Mouse (Mus musculus) lung, postnatal 0 days (tissue): ENCODE measurements around the gene Tnfsf10. TPM values are rescaled to one million over a fixed set of nuclear protein-coding genes. Genes with fewer than 3 reads are reported as not detected.

Experiments
- ATAC-seq: fragments of 200-750 bp; cut with Nextera tagmentation; 2 replicates; pipeline ENCODE4 v1.8.0; 2017; ENCODE audit warnings: moderate library complexity
- DNase-seq: peaks from one replicate; pipeline ENCODE4 v3.0.0-alpha.2; 2016; ENCODE audit warnings: low spot score
- H3K27ac ChIP-seq: fragments of 300-500 bp; sonication (generic); 2 replicates; pipeline ENCODE4 v1.5.1; 2014; ENCODE audit warnings: antibody characterized with exemption, mild to moderate bottlenecking, low read length, mixed read lengths
- H3K27me3 ChIP-seq: fragments of 300-500 bp; sonication (generic); replicated peaks from 2 replicates; pipeline ENCODE4 v1.6.1; 2014; ENCODE audit warnings: low read length, mixed read lengths; ENCODE audit not compliant: insufficient read depth
- H3K36me3 ChIP-seq: fragments of 300-500 bp; sonication (generic); 2 replicates; pipeline ENCODE4 v1.6.1; 2014; ENCODE audit warnings: low read length, mixed read lengths; ENCODE audit not compliant: insufficient read depth
- H3K4me1 ChIP-seq: fragments of 300-500 bp; sonication (generic); 2 replicates; pipeline ENCODE4 v1.6.1; 2014; ENCODE audit warnings: antibody characterized with exemption, low read depth, low read length, mixed read lengths; ENCODE audit not compliant: insufficient read depth
- H3K4me2 ChIP-seq: fragments of 300-500 bp; sonication (generic); replicated peaks from 2 replicates; pipeline ENCODE4 v1.6.1; 2014; ENCODE audit warnings: low read depth, mild to moderate bottlenecking, low read length, moderate library complexity, mixed read lengths
- H3K4me3 ChIP-seq: fragments of 300-500 bp; sonication (generic); 2 replicates; pipeline ENCODE4 v1.5.1; 2014; ENCODE audit warnings: low read depth, low read length
- H3K9ac ChIP-seq: fragments of 300-500 bp; sonication (generic); replicated peaks from 2 replicates; pipeline ENCODE4 v1.6.1; 2014; ENCODE audit warnings: low read depth, mild to moderate bottlenecking
- H3K9me3 ChIP-seq: fragments of 300-500 bp; sonication (generic); 2 replicates; pipeline ENCODE4 v1.6.1; 2016; ENCODE audit warnings: low read length, mixed read lengths
- CTCF ChIP-seq: IDR thresholded peaks from 2 replicates; pipeline ENCODE4 v1.5.1; 2016; ENCODE audit warnings: antibody characterized with exemption, mild to moderate bottlenecking
- EP300 ChIP-seq: IDR thresholded peaks from 2 replicates; pipeline ENCODE4 v1.6.1; 2016; ENCODE audit warnings: antibody characterized with exemption, mild to moderate bottlenecking, control low read depth
- WGBS: fragments of 180-500 bp; shearing (Covaris S2); extraction: QIAGEN DNeasy Blood & Tissue Kit; methylation state at CpG from one replicate; pipeline ENCODE4 v1.1.7; 2014; 5-methylcytosine and 5-hydroxymethylcytosine counted together
- polyA plus RNA-seq: library from polyadenylated mRNA; unstranded; fragments of >200 nt; fragmentation: Nextera tagmentation; extraction: Ambion mirVana; gene quantifications from 2 replicates; pipeline ENCODE4 v1.2.1, GENCODE M21; 2015

Tnfsf10 gene
- polyA plus RNA-seq: 8.1 and 10.5 TPM in 2 replicates

DNA sequence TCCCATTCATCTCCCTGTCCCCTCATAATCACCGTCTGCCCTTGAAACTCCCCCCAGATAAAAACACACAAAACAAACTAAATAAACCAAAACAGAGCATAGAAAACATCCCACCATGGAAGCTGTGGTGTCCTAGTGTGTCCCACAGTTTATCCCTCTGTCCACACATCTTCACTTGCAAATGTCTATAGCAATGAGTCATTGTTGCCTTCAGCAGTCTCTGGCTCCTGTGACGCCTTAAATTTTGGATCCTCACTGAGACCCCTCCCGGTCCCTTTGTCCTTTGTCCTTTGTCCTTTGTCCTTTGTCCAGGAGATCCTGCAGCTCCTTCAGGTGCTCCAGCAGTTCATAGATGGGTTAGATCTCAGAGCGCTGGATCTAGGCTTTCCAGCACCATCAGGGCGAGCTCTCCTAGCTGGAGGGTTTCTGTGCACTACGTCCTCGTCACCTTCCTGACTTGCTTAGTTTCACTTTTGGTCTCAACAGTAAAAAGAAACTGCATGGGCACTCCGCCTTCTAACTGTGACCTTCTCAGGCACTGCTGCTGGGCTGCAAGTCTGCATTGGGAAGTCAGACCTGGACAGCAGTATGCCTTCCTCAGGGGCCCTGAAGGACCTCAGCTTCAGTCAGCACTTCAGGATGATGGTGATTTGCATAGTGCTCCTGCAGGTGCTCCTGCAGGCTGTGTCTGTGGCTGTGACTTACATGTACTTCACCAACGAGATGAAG lies at the start of gene Tnfsf10:
Gene Tnfsf10 (plus strand): TSS at position 470 of the 729 bp plus-strand sequence.
- peak within 1 kb of the TSS; percentile 49 for H3K4me3 ChIP-seq
- H3K27ac ChIP-seq: peak within 1 kb of the TSS; percentile 69
- 25% methylated on average over 9 of the region's 9 CpGs for WGBS
- H3K9ac ChIP-seq: no peak within 1 kb of the TSS
- no peaks in the 10 kb centered on the region for H3K27me3 ChIP-seq
- H3K4me2 ChIP-seq: peak within 1 kb of the TSS; percentile 67
- TF ChIP-seq CTCF: no peak
- TF ChIP-seq EP300: no peak
- ATAC-seq (peak; percentile 79), DNase-seq (peak; percentile 89)
- no peaks in the 10 kb centered on the region for H3K9me3 ChIP-seq
- no peaks in the 10 kb centered on the region for H3K36me3 ChIP-seq
- no peaks in the 10 kb centered on the region for H3K4me1 ChIP-seq

DNA sequence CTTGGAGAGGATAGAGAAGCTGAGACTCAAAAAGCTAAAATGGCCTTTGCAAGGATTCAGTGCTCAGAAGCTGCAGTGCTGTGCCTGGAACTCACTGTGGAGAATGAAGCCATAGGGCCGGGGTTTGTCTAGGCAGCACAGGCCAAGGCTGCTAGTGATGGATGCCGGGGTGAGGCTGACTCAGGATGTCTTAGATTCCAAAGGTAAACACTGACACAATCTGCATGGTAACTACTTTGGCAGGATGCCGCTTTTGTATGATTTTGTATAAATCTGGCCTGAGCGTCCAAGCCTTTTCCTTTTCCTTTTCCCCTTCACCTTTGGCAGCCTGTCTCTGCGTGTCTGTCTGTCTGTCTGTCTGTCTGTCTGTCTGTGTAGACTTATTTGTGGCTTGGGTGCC lies 49.5 kb upstream of the Tnfsf10 start:
- H3K4me2 ChIP-seq: no peak overlapping the region
- H3K27ac ChIP-seq: no peak overlapping the region
- H3K9ac ChIP-seq: no peak overlapping the region
- no peaks in the 10 kb centered on the region for H3K36me3 ChIP-seq
- WGBS: 46% methylated on average over 5 of the region's 5 CpGs
- H3K27me3 ChIP-seq: no peaks in the 10 kb centered on the region
- TF ChIP-seq EP300 (peak; percentile 84), CTCF (no peak)
- peaks cover 11% of the 10 kb centered on the region; the same call in 1 of the 2 replicates for H3K4me1 ChIP-seq
- no peaks in the 10 kb centered on the region for H3K9me3 ChIP-seq
- DNase-seq (peak; percentile 60), ATAC-seq (peak; percentile 70)
- H3K4me3 ChIP-seq: no peak overlapping the region

DNA sequence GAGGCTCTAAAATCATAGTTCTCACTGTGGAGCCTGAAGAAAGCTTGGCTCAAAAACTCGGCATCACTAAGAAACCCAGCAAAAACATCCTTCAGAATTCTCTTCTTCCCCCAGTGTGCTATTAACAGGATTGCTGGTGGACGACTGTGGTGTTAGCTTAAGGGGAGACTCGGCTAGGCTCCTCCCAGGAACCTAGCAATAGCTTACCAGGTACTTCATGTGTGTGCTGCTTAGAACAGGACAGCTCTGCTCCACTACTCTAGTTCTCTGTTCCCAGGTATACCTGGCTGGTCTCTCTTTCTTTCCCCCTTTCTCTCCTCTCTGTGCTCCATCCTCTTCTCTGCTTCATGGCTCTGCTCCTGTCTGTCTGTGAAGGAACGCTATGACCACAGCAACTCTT lies 48.9 kb upstream of the Tnfsf10 start:
- ATAC-seq (no peak), DNase-seq (no peak)
- Histone ChIP-seq H3K27me3 (no peaks in the 10 kb centered on the region), H3K9ac (no peak overlapping the region), H3K4me1 (peaks cover 11% of the 10 kb centered on the region; the same call in 1 of the 2 replicates), H3K4me3 (no peak overlapping the region), H3K4me2 (no peak overlapping the region), H3K9me3 (no peaks in the 10 kb centered on the region), H3K27ac (no peak overlapping the region), H3K36me3 (no peaks in the 10 kb centered on the region)
- TF ChIP-seq CTCF (no peak), EP300 (no peak)
- WGBS: 35% methylated on average over 4 of the region's 4 CpGs

DNA sequence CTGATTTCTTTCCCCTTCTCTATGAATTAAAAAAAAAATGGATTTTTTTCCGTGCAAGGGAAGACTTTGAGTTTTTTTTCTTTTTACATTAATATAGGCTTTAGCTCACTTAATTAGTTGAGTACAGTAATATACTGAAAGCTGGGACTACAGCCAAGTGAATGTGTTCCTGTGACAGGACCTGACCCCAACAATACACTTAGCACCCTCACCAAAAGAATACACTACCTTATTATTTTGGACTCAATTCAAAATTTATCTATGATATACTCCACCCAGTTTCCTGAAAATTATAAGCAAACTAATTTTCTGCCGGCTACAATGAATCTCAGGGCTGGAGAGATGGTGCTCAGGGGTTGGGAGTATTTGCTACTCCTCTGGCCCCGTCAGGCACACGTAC lies 47.7 kb upstream of the Tnfsf10 start:
- no peak overlapping the region for H3K27ac ChIP-seq
- H3K27me3 ChIP-seq: no peaks in the 10 kb centered on the region
- peak; percentile 80; the same call in 1 of the 2 replicates for TF ChIP-seq EP300
- TF ChIP-seq CTCF: no peak
- WGBS: 33% methylated on average over 4 of the region's 4 CpGs
- H3K4me2 ChIP-seq: no peak overlapping the region
- H3K4me1 ChIP-seq: peaks cover 11% of the 10 kb centered on the region; the same call in 1 of the 2 replicates
- DNase-seq (peak; percentile 62), ATAC-seq (peak; percentile 33; the same call in 1 of the 2 replicates)
- H3K4me3 ChIP-seq: no peak overlapping the region
- no peaks in the 10 kb centered on the region for H3K36me3 ChIP-seq
- no peaks in the 10 kb centered on the region for H3K9me3 ChIP-seq
- no peak overlapping the region for H3K9ac ChIP-seq

DNA sequence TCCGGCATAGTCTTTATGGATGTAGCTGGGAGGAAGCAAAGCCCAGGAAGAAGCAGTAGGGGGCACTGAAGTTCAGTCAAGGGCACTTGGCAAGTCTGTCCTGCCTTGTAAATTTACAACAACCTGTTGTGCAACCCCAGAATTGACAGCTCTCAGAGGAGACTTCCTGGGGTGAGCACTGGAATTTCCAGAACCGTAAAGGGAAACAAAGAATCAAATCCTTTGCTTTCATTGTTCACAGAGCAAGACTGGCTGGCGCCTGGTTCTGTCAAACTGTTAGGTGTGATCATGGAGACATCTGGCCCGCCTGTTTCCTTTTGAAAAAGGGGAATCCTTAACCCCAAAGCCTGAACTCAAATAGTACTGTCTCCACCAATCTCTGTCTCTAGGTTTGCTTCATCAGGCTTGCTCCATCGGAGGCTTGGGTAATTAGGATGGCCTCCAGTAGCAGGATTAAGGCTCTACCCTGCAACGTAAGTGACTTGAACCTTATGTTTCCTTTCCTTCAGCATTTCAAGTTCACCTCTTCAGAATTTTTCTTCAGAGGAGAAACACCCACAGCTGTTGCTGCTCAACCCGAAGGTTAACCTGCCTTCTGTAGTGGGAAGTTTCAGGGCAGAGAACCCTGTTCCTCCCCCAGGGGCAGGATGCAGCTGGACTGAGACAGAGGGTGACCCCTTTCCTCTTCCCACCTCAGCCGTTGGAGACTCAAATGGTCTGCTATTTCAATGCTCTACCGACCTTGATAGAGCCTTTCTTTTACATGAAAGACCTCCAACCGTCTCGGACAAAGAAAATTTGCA lies 46.5 kb upstream of the Tnfsf10 start:
- 19% methylated on average over 11 of the region's 11 CpGs for WGBS
- H3K9ac ChIP-seq: no peak overlapping the region
- H3K27ac ChIP-seq: peak overlapping the region; percentile 66
- H3K4me2 ChIP-seq: peak overlapping the region; percentile 17
- peak; percentile 72 for TF ChIP-seq CTCF
- peak; percentile 89 for TF ChIP-seq EP300
- no peak overlapping the region for H3K4me3 ChIP-seq
- H3K4me1 ChIP-seq: peaks cover 11% of the 10 kb centered on the region; the same call in 1 of the 2 replicates
- DNase-seq: peak; percentile 94
- no peaks in the 10 kb centered on the region for H3K27me3 ChIP-seq
- no peaks in the 10 kb centered on the region for H3K36me3 ChIP-seq
- no peaks in the 10 kb centered on the region for H3K9me3 ChIP-seq
- ATAC-seq: peak; percentile 84
